Mouse (Mus musculus) heart, adult 2 months (tissue): Measurements from ENCODE around the gene Asic2. TPM values are rescaled to one million over a fixed set of nuclear protein-coding genes. Genes with fewer than 3 reads are reported as not detected.

Source experiments
- DNase-seq, 2 experiments: peaks; one replicate each; pipeline ENCODE4 v3.0.0; 2021
- H3K27ac ChIP-seq: fragments of 200-600 bp; 2 replicates; pipeline ENCODE4 v1.8.1; 2022
- H3K27me3 ChIP-seq: fragments of 200-500 bp; 2 replicates; pipeline ENCODE4 v1.6.1; 2012; ENCODE audit warnings: mild to moderate bottlenecking, low read length, inconsistent platforms, mixed read lengths; ENCODE audit not compliant: control insufficient read depth, insufficient read depth
- H3K36me3 ChIP-seq: fragments of 200-500 bp; 2 replicates; pipeline ENCODE4 v1.6.1; 2012; ENCODE audit warnings: low read length, inconsistent platforms; ENCODE audit not compliant: control insufficient read depth, insufficient read depth
- H3K4me1 ChIP-seq: fragments of 200-500 bp; 2 replicates; pipeline ENCODE4 v1.6.1; 2011; ENCODE audit warnings: low read length; ENCODE audit not compliant: control insufficient read depth, insufficient read depth
- H3K4me3 ChIP-seq: fragments of 200-600 bp; 2 replicates; pipeline ENCODE4 v1.8.1; 2022
- H3K79me2 ChIP-seq: fragments of 200-500 bp; replicated peaks from 2 replicates; pipeline ENCODE4 v1.6.1; 2012; ENCODE audit warnings: mild to moderate bottlenecking, inconsistent platforms, low read length, moderate library complexity, mixed read lengths; ENCODE audit not compliant: control insufficient read depth, insufficient read depth
- H3K9ac ChIP-seq: fragments of 200-500 bp; 2 replicates; pipeline ENCODE4 v1.6.1; 2012; ENCODE audit warnings: low read depth, mild to moderate bottlenecking, control low read depth, inconsistent platforms, low read length, mixed read lengths
- CTCF ChIP-seq: fragments of 200-600 bp; IDR thresholded peaks from 2 replicates; pipeline ENCODE4 v1.8.1; 2022; ENCODE audit warnings: antibody characterized with exemption, mild to moderate bottlenecking, moderate library complexity
- EP300 ChIP-seq: fragments of 200-500 bp; IDR thresholded peaks from 2 replicates; pipeline ENCODE4 v1.6.1; 2011; ENCODE audit warnings: low read depth, low read length, control low read depth; ENCODE audit not compliant: insufficient read depth
- POLR2A ChIP-seq: fragments of 200-500 bp; IDR thresholded peaks from 2 replicates; pipeline ENCODE4 v1.6.1; 2011; ENCODE audit warnings: mild to moderate bottlenecking, low read depth, low read length, control low read depth; ENCODE audit not compliant: insufficient read depth
- WGBS: fragments of 180-500 bp; shearing (Covaris S2); methylation state at CpG from one replicate; pipeline ENCODE4 v1.1.7; 2018; 5-methylcytosine and 5-hydroxymethylcytosine counted together
- intact Hi-C: fragments of 180-260 bp; cut with DNase I; formaldehyde crosslinking; loops from one replicate; pipeline ENCODE4 v1.15.1; 2025
- polyA plus RNA-seq: library from polyadenylated mRNA; depleted of rRNA; stranded (reverse); fragments of >200 nt; gene quantifications from 2 replicates; pipeline ENCODE4 v1.2.3, GENCODE M21; 2012
- total RNA-seq, 2 experiments: library from RNA; stranded (reverse); gene quantifications; 2 replicates each; pipeline ENCODE4 v1.2.3; 2021

Gene Asic2
- total and polyA plus RNA-seq, 3 experiments: not detected

- WGBS: 28% methylated on average over 2 of the region's 2 CpGs
- H3K27ac ChIP-seq: no peak overlapping the region
- TF ChIP-seq POLR2A (no peak), EP300 (no peak), CTCF (no peak)
These were observed 127.3 kb downstream of the Asic2 start for GRCm38 (mm10) chr11:81841001-81841400.

GRCm38 (mm10) chr11:81838426-81838825 lies 129.8 kb downstream of the Asic2 start:
- intact Hi-C loops: no loop called here
- Histone ChIP-seq H3K4me1 (no peaks in the 10 kb centered on the region), H3K27ac (no peak overlapping the region), H3K4me3 (no peak overlapping the region), H3K36me3 (no peaks in the 10 kb centered on the region), H3K79me2 (no peaks in the 10 kb centered on the region), H3K27me3 (no peaks in the 10 kb centered on the region), H3K9ac (no peak overlapping the region)
- TF ChIP-seq POLR2A (no peak), EP300 (no peak), CTCF (no peak)
- DNase-seq: no peak
- WGBS: 69% methylated on average over 4 of the region's 4 CpGs

More at GRCm38 (mm10) chr11:81841001-81841400, 127.3 kb downstream of the Asic2 start:
- Histone ChIP-seq H3K9ac (no peak overlapping the region), H3K79me2 (no peaks in the 10 kb centered on the region), H3K36me3 (no peaks in the 10 kb centered on the region), H3K4me1 (no peaks in the 10 kb centered on the region), H3K4me3 (no peak overlapping the region), H3K27me3 (no peaks in the 10 kb centered on the region)
- intact Hi-C loops: no loop called here
- no peak for DNase-seq

DNA sequence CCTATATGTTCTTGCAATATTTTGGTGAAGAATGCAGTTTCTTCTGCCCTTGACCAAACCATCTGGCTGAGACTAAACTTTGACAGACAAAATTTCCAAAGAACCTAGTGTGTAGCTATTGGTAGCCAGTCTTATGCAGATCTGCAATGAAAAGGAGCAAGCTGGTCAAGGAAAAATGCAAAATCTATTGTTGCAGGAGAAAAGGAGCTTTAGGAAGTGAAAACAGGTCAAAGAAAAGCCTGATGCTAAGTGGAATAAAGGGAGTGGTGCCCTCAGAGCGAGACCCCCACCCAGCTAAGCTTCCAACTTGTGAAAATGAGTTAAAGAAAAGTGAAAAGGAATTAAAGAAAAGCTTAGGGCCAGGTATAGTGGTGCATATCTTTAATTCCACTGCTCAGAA lies 135.9 kb downstream of the Asic2 start:
- TF ChIP-seq CTCF (no peak), EP300 (no peak), POLR2A (no peak)
- WGBS: 54% methylated on average over 1 of the region's 1 CpGs
- no peak overlapping the region for H3K27ac ChIP-seq
- no peaks in the 10 kb centered on the region for H3K36me3 ChIP-seq
- H3K9ac ChIP-seq: no peak overlapping the region
- H3K4me1 ChIP-seq: no peaks in the 10 kb centered on the region
- H3K4me3 ChIP-seq: no peak overlapping the region
- H3K79me2 ChIP-seq: no peaks in the 10 kb centered on the region
- DNase-seq: no peak
- intact Hi-C loops: no loop called here
- no peaks in the 10 kb centered on the region for H3K27me3 ChIP-seq

DNA sequence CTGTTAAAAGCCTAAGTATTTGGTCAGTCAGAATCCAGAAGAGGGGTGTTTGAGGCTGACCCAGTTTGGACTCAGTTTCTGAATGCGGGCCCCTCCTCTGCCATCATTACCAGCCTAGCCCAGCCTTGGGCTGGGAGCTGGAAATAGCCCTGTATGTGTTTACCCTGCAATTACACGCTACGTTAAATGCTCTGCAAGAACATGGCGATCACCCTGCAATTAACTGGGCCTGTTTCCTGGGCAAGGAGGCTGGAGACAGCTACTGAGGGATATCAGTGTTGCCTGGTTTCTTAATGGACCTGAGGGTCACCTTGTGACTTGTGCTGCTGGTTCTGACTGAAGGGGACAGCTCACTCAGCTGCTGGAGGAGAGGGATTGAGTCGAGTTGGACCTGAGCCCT lies 151.7 kb downstream of the Asic2 start:
- WGBS: 70% methylated on average over 5 of the region's 5 CpGs
- no peak overlapping the region for H3K4me3 ChIP-seq
- DNase-seq: no peak
- H3K27ac ChIP-seq: no peak overlapping the region
- H3K4me1 ChIP-seq: no peaks in the 10 kb centered on the region
- H3K79me2 ChIP-seq: no peaks in the 10 kb centered on the region
- H3K36me3 ChIP-seq: no peaks in the 10 kb centered on the region
- intact Hi-C loops: no loop called here
- H3K9ac ChIP-seq: no peak overlapping the region
- no peak for TF ChIP-seq POLR2A
- TF ChIP-seq EP300: no peak
- no peak for TF ChIP-seq CTCF
- no peaks in the 10 kb centered on the region for H3K27me3 ChIP-seq

DNA sequence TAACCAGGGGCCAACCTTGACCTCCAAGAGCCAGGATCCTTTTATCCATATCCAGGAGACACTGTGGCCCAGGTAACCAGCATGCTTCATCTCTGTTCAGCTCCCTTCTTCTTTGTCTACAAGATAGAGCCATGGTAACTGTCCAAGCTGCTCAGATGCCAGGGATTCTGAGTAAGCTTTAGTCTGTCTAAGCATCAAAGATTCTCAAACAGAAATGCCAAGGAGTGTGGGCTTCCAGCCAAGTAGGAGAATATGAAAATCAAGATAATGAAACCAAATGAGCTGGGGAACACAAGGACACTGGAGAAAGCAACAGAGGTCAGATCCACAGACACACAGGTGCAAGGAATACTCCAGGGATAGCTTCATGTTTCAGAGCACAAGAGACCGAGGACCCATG lies 153.4 kb downstream of the Asic2 start:
- H3K27me3 ChIP-seq: no peaks in the 10 kb centered on the region
- no peak for TF ChIP-seq EP300
- no peak for TF ChIP-seq POLR2A
- TF ChIP-seq CTCF: no peak
- H3K9ac ChIP-seq: no peak overlapping the region
- H3K36me3 ChIP-seq: no peaks in the 10 kb centered on the region
- H3K27ac ChIP-seq: no peak overlapping the region
- intact Hi-C loops: no loop called here
- no peak for DNase-seq
- 56% methylated on average over 1 of the region's 1 CpGs for WGBS
- no peaks in the 10 kb centered on the region for H3K4me1 ChIP-seq
- H3K4me3 ChIP-seq: no peak overlapping the region
- no peaks in the 10 kb centered on the region for H3K79me2 ChIP-seq

- no peaks in the 10 kb centered on the region for H3K4me1 ChIP-seq
- H3K36me3 ChIP-seq: no peaks in the 10 kb centered on the region
- no peak overlapping the region for H3K4me3 ChIP-seq
- DNase-seq: no peak
- H3K27ac ChIP-seq: no peak overlapping the region
- H3K27me3 ChIP-seq: no peaks in the 10 kb centered on the region
- H3K9ac ChIP-seq: no peak overlapping the region
- intact Hi-C loops: no loop called here
- TF ChIP-seq POLR2A: no peak
- TF ChIP-seq EP300: no peak
- TF ChIP-seq CTCF: no peak
- H3K79me2 ChIP-seq: no peaks in the 10 kb centered on the region
- 77% methylated on average over 11 of the region's 11 CpGs for WGBS
These were observed 161.2 kb downstream of the Asic2 start for GRCm38 (mm10) chr11:81806905-81807659.
